Mouse (Mus musculus): ENCODE measurements at regions not wholly inside any gene's neighbourhood (a gene's known extent, or its start where the extent isn't known, plus 50 kb on each side); places are given as distances from the start of the nearest gene placed in this dataset.

DNA sequence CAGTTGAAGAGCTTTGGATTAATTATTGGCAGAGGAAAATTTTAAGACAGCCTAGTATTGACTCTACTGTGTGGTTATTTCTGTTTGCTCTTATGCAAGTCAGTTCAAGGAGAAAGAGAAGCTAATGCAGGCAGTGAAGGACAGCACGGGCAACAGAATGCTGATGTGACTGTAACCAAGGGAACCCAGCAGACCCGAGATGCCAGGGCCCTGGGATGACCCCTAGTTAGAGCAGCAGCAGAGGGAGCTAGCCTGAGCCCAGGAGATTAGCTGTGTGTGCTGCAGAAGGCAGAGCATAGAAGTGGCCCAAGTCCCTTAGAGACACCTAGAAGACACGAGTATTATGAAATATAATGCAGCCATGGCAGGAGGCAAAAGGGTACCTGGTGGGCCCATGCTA is 223.7 kb upstream of the Pfn2 start:
- TF ChIP-seq POLR2A (IDR thresholded peaks at IDR 0.05; ENCODE audit: insufficient read depth, low read length) (no peak), CTCF (IDR thresholded peaks at IDR 0.05; ENCODE audit: low read depth, low read length) (no peak)

Measured in ES-Bruce4 (cell line).